Mouse (Mus musculus) cerebellum, adult 18-20 months (tissue): Measurements from ENCODE around the gene Cenpw.
A peak's percentile ranks its signal among the peaks of the same experiment; 100 is the strongest.

Source experiments
- DNase-seq, 2 experiments: peaks; one replicate each; pipeline ENCODE4 v3.0.0; 2021

The Cenpw gene

DNA sequence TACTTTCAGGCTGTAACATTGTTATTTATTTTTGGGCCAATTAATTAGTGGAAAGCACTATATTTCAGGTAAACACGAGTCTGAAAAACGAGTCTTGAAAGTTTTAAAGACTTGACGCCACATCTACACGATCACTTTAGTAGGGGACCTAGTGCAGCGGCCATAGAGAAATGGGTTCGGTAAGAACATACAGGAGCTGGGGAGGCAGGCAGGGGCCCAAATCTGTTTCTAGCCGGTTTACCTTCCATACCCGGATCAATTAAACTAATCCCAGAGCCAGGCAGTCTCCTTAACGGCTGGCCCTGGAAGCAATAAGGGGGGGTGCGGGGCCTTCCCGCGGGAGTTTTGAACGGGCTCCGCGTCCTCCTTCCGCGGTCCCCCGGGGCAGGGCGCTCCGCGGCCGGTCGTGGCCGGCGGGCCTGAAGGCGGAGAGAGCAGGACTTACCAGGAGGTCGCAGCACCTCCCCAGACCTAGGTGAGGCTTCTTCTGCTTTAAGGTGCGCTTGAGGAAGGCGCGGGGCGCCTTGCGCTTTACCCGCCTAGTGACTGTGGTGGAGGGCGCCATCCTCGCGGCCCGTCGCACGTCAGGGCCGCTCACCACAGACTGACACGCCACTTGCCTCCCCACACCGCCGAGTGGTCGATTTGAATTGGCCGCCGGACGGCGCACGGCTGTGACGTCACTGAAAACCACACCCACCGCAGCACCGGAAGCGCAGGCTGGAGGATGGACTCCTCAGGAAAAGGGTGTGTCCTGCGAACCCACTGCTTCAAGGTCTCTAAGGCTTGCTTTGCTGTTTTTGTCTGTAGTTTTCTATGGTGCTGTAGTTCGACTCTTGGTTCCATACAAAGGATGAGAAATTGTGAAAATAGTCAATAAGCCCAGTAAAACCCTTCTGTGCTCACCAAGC lies at the start of gene Cenpw:
Gene Cenpw (minus strand): TSS at position 645 of the 911 bp plus-strand sequence.
- peak; percentile 65 to 74 for DNase-seq

DNA sequence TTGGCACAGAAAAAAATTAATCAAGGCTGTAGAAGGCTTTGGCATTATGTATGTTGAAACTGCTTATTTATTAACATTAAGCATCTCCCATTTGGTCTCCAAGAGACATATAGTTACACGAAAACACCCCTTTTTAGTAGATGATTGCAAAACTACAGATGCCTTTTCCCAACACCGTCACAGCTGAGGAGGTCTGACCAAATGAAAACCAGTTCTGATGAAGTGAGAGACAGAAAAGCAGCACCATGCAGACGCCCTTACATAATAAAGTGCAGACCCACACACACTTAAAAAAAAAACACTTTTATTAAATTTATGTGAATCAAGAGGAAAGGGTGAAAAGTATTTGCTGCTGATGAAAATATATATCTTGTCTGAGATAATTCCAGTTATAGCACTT lies 49.3 kb upstream of the Cenpw start:
- DNase-seq = no peak

DNA sequence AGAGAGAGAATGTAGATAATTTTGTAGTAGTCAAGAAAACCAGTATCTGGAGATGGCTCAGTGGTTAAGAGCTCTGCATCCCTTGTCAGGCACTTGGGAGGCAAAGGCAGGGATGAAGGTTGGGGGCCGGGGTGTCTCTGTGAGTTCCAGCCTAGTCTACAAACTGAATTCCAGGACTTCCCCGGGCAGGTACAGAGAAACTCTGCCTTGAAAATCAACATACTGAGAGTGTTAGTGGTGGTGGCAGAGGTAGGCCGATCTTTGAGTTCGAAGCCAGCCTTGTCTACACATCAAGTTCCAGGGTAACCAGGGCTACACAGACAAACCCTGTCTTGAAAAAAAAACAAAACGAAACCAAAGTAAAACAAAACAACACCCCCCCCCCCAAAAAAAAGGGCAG lies 859 bp downstream of the Cenpw start:
- peak in 1 of 2 experiments; percentile 2 for DNase-seq

DNA sequence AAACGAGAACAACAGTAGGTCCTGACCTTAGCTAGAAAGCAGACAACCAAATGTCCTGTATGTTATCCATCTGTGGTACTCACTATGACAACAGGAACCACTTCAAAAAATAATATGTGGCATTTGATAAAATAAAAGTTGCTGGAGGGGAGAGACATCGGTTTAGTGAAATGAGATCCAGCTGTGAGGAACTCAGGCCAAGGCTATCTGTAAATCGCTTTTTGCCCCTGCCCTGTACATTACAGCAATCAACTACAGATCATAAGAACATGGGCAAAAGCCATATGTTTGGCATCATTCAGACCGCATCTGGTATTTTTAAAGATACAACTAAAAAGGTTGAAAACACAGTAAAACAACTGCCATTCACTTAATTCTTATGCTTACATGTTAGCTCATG lies 32.7 kb downstream of the Cenpw start:
- DNase-seq = no peak
